Mouse (Mus musculus): ENCODE measurements around the gene Nsdhl.
A peak's percentile ranks its signal among the peaks of the same experiment; 100 is the strongest.

Nsdhl gene

GRCm38 (mm10) chrX:72917884-72918681 lies at the start of gene Nsdhl, which contains the start of gene Cetn2:
TSS of gene Nsdhl (plus strand) at chrX:72918557.
TSS of gene Cetn2 (minus strand) at chrX:72918411.
- DNase-seq (ENCODE audit: low read depth, low spot score): peak; percentile 88

- no peak for DNase-seq (ENCODE audit: low read depth, low spot score)
Observed at GRCm38 (mm10) chrX:72895388-72896054, 22.8 kb upstream of the Nsdhl start.

- DNase-seq (ENCODE audit: low read depth, low spot score): no peak
Observed at GRCm38 (mm10) chrX:72896055-72896437, 22.3 kb upstream of the Nsdhl start.

GRCm38 (mm10) chrX:72902530-72902929 lies 15.8 kb upstream of the Nsdhl start:
- DNase-seq (ENCODE audit: low read depth, low spot score): no peak

- DNase-seq (ENCODE audit: low read depth, low spot score): no peak
Observed at GRCm38 (mm10) chrX:72907619-72908403, 10.5 kb upstream of the Nsdhl start.

GRCm38 (mm10) chrX:72908404-72908741 lies 10.0 kb upstream of the Nsdhl start:
- DNase-seq (ENCODE audit: low read depth, low spot score): peak; percentile 64

- no peak for DNase-seq (ENCODE audit: low read depth, low spot score)
Observed at GRCm38 (mm10) chrX:72911611-72912010, 6.7 kb upstream of the Nsdhl start.

GRCm38 (mm10) chrX:72918682-72919059 lies 314 bp downstream of the Nsdhl start:
- DNase-seq (ENCODE audit: low read depth, low spot score): no peak

GRCm38 (mm10) chrX:72921391-72921790 lies 3.0 kb downstream of the Nsdhl start:
- DNase-seq (ENCODE audit: low read depth, low spot score): no peak

GRCm38 (mm10) chrX:72953464-72953863 lies 35.1 kb downstream of the Nsdhl start:
- no peak for DNase-seq (ENCODE audit: low read depth, low spot score)

- DNase-seq (ENCODE audit: low read depth, low spot score): no peak
Observed at GRCm38 (mm10) chrX:72956486-72956885, 38.1 kb downstream of the Nsdhl start.

- DNase-seq (ENCODE audit: low read depth, low spot score): no peak
Observed at GRCm38 (mm10) chrX:72960431-72960830, 42.1 kb downstream of the Nsdhl start.

GRCm38 (mm10) chrX:72961511-72961910 lies 43.2 kb downstream of the Nsdhl start:
- DNase-seq (ENCODE audit: low read depth, low spot score): no peak

- no peak for DNase-seq (ENCODE audit: low read depth, low spot score)
Observed at GRCm38 (mm10) chrX:72962743-72963142, 44.4 kb downstream of the Nsdhl start.

- no peak for DNase-seq (ENCODE audit: low read depth, low spot score)
Observed at GRCm38 (mm10) chrX:72982831-72983230, 64.5 kb downstream of the Nsdhl start.

GRCm38 (mm10) chrX:72985607-72986006 lies 67.2 kb downstream of the Nsdhl start:
- no peak for DNase-seq (ENCODE audit: low read depth, low spot score)

- peak; percentile 43 for DNase-seq (ENCODE audit: low read depth, low spot score)
Observed at GRCm38 (mm10) chrX:72986841-72987519, 68.6 kb downstream of the Nsdhl start, which contains the start of gene Zfp185. TSS of gene Zfp185 (plus strand) at chrX:72987339.

GRCm38 (mm10) chrX:72987520-72987905 lies 69.2 kb downstream of the Nsdhl start:
- no peak for DNase-seq (ENCODE audit: low read depth, low spot score)

GRCm38 (mm10) chrX:72988431-72988830 lies 70.1 kb downstream of the Nsdhl start:
- DNase-seq (ENCODE audit: low read depth, low spot score): no peak

- no peak for DNase-seq (ENCODE audit: low read depth, low spot score)
Observed at GRCm38 (mm10) chrX:72990581-72990980, 72.2 kb downstream of the Nsdhl start.

- no peak for DNase-seq (ENCODE audit: low read depth, low spot score)
Observed at GRCm38 (mm10) chrX:72992291-72992919, 74.0 kb downstream of the Nsdhl start.

Data from forelimb bud, embryonic 11.5 days (tissue).